Mouse (Mus musculus) intestine, embryonic 15.5 days (tissue): ENCODE measurements around the gene Hist2h2be. TPM values are rescaled to one million over a fixed set of nuclear protein-coding genes. Genes with fewer than 3 reads are reported as not detected.
"Not testable (repeated sequence)": the region's sequence is repeated elsewhere in the genome, so short reads cannot be mapped to it uniquely, and the experiment has no call there.

Source experiments
- ATAC-seq: fragments of 200-750 bp; cut with Nextera tagmentation; 2 replicates; pipeline ENCODE4 v1.8.0; 2017; ENCODE audit warnings: moderate TSS enrichment, moderate library complexity
- H3K27ac ChIP-seq: fragments of 300-500 bp; sonication (generic); 2 replicates; pipeline ENCODE4 v1.5.1; 2015; ENCODE audit warnings: mild to moderate bottlenecking, inconsistent platforms
- H3K27me3 ChIP-seq: fragments of 300-500 bp; sonication (generic); replicated peaks from 2 replicates; pipeline ENCODE4 v1.6.1; 2015; ENCODE audit warnings: inconsistent platforms
- H3K36me3 ChIP-seq: fragments of 300-500 bp; sonication (generic); 2 replicates; pipeline ENCODE4 v1.6.1; 2015; ENCODE audit warnings: inconsistent platforms
- H3K4me1 ChIP-seq: fragments of 300-500 bp; sonication (generic); replicated peaks from 2 replicates; pipeline ENCODE4 v1.6.1; 2015; ENCODE audit warnings: inconsistent platforms
- H3K4me2 ChIP-seq: fragments of 300-500 bp; sonication (generic); replicated peaks from 2 replicates; pipeline ENCODE4 v1.6.1; 2015; ENCODE audit warnings: mild to moderate bottlenecking, inconsistent platforms
- H3K4me3 ChIP-seq: fragments of 300-500 bp; sonication (generic); replicated peaks from 2 replicates; pipeline ENCODE4 v1.5.1; 2015; ENCODE audit warnings: inconsistent platforms
- H3K9ac ChIP-seq: fragments of 300-500 bp; sonication (generic); 2 replicates; pipeline ENCODE4 v1.6.1; 2015; ENCODE audit warnings: inconsistent platforms
- H3K9me3 ChIP-seq: fragments of 300-500 bp; sonication (generic); 2 replicates; pipeline ENCODE4 v1.6.1; 2016; ENCODE audit warnings: inconsistent platforms
- WGBS: fragments of 180-500 bp; shearing (Covaris S2); methylation state at CpG from one replicate; pipeline ENCODE4 v1.1.7; 2015; 5-methylcytosine and 5-hydroxymethylcytosine counted together
- polyA plus RNA-seq: library from polyadenylated mRNA; unstranded; fragments of >200 nt; fragmentation: Nextera tagmentation; extraction: Ambion mirVana; gene quantifications from 2 replicates; pipeline ENCODE4 v1.2.1, GENCODE M21; 2015

Gene Hist2h2be
- polyA plus RNA-seq, 1 experiment from 2014 or later = 7.1 TPM

DNA sequence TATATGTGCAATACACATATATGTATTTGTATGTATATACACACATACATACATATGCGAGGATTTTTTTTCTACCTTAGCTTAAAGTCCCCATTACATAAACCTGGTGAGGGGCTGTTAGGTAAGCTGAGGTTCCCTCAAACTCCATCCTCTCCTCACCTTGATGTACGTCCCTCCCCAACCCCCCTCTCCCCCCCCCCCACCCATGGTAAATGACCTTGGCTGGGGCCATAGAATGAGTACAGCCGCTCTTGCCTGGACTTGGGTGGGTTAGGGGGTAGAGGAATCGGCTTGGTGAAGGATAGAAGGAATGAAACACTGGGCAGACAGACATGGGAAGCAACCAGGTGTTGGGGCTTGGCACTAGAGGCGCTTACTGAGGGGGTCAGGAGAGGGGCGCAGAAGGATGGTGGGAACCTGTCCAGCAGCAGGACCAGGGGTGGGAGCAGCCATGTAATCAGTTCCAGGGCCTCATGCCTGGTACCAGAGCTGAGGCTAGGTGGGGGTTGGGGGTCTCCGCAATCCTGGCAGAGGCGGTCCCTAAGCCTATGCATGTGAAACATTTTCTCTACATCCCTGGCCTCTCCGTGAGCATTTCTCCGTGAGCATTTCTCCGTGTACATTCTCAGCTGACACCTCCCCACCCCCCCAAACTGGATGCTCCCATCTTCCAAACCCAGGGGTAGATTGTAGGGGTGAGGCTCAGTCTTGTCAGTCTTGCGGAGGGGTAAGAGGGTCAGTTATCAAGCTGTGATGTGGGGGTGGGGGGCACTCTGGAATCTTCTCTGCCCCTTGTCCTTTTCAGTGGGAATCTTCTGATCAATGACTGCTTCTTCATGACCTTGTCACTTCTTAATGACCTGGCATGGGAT lies 39.2 kb upstream of the Hist2h2be start:
- WGBS = 37% methylated on average over 12 of the region's 12 CpGs

DNA sequence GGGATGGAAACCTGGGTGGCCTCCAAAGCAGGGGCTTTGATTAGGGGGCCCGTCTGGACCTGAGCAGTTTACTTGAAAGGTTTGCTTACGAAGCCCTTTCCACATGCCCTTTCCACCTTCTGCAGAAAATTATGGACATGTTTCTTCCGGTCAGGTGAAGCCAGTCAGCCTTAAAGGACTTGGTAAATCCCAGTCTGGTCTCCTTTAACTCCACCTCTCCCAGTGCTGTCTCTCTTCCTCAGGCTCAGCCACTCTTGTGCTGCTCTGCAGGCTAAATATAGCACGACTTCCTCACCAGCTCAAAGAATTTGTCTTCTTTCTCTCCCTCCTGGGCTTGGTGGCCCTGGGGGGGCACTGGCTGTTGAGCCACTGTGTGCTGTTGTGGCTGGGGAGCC lies 38.5 kb upstream of the Hist2h2be start:
- 32% methylated on average over 4 of the region's 4 CpGs for WGBS
- peak overlapping the region; percentile 82 for H3K4me2 ChIP-seq
- H3K9ac ChIP-seq = no peak overlapping the region
- peaks cover 2% of the 10 kb centered on the region for H3K36me3 ChIP-seq
- H3K27ac ChIP-seq = peak overlapping the region; percentile 23; the same call in 1 of the 2 replicates
- H3K9me3 ChIP-seq = no peaks in the 10 kb centered on the region
- H3K4me1 ChIP-seq = peaks cover 21% of the 10 kb centered on the region
- H3K4me3 ChIP-seq = no peak overlapping the region
- ATAC-seq = no peak
- no peaks in the 10 kb centered on the region for H3K27me3 ChIP-seq

More for the DNA sequence above, 39.2 kb upstream of the Hist2h2be start:
- Histone ChIP-seq H3K36me3 (peaks cover 5% of the 10 kb centered on the region), H3K9ac (no peak overlapping the region; the same call in 1 of the 2 replicates), H3K4me3 (peak overlapping the region; percentile 48), H3K27me3 (no peaks in the 10 kb centered on the region), H3K4me1 (peaks cover 21% of the 10 kb centered on the region), H3K27ac (no peak overlapping the region), H3K4me2 (peak overlapping the region; percentile 82), H3K9me3 (no peaks in the 10 kb centered on the region)
- ATAC-seq = peak; percentile 50; the same call in 1 of the 2 replicates

DNA sequence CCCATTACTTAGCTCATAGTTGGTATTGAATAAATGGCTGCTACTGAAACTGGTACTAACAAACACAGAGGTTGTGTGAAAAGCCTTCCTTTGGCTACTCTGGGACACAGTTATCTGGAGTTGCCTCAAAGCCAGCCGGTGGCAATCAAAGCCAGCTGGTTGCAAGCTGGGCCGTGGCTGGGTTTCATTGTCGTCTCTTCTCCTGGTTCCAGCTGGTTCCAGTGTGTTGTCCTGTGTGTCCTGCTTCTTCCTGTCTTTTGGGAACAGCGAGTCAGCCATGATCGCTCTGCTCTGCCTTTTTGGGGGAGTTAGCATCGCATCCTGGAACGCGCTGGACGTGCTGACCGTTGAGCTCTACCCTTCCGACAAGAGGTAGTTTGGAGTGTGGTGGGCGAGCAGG lies 27.9 kb upstream of the Hist2h2be start:
- ATAC-seq = no peak
- no peaks in the 10 kb centered on the region for H3K36me3 ChIP-seq
- H3K27me3 ChIP-seq = no peaks in the 10 kb centered on the region
- no peak overlapping the region for H3K4me2 ChIP-seq
- no peak overlapping the region for H3K4me3 ChIP-seq
- peaks cover 6% of the 10 kb centered on the region for H3K4me1 ChIP-seq
- no peak overlapping the region for H3K27ac ChIP-seq
- WGBS = 68% methylated on average over 12 of the region's 12 CpGs
- no peaks in the 10 kb centered on the region for H3K9me3 ChIP-seq
- no peak overlapping the region for H3K9ac ChIP-seq

DNA sequence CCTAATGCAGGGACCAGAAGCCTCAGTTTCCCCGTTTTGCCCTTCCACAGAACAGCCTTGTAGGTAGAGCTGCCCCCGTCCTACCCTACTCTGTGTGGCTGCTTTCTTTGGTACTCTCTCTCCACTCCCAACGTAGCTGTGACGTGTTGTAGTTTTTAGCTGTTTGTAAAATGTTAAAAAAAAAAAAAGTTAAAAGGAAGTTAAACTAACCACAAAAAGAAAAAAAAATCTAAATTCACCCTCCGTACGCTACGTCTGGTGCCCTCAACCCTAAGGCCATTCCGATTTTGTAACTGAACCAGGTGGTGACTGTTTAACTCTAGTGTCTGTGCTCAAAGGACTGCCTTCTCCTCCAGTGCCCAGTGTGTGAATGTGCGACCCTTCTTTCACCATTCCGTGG lies 26.0 kb upstream of the Hist2h2be start:
- Histone ChIP-seq H3K4me3 (no peak overlapping the region), H3K4me2 (no peak overlapping the region), H3K4me1 (peaks cover 6% of the 10 kb centered on the region), H3K36me3 (no peaks in the 10 kb centered on the region), H3K9ac (no peak overlapping the region), H3K27me3 (no peaks in the 10 kb centered on the region), H3K9me3 (no peaks in the 10 kb centered on the region), H3K27ac (no peak overlapping the region)
- no peak for ATAC-seq
- WGBS = 88% methylated on average over 10 of the region's 10 CpGs

- no peak for ATAC-seq
- Histone ChIP-seq H3K9ac (no peak overlapping the region), H3K4me1 (peaks cover 6% of the 10 kb centered on the region), H3K4me2 (0 out of 2 replicates have a peak overlapping the region, but pooled peaks have one; percentile 95), H3K9me3 (no peaks in the 10 kb centered on the region), H3K4me3 (no peak overlapping the region), H3K27me3 (no peaks in the 10 kb centered on the region), H3K27ac (no peak overlapping the region), H3K36me3 (no peaks in the 10 kb centered on the region)
- 91% methylated on average over 11 of the region's 11 CpGs for WGBS
These were observed 25.2 kb upstream of the Hist2h2be start for GRCm38 (mm10) chr3:96195616-96196313.

DNA sequence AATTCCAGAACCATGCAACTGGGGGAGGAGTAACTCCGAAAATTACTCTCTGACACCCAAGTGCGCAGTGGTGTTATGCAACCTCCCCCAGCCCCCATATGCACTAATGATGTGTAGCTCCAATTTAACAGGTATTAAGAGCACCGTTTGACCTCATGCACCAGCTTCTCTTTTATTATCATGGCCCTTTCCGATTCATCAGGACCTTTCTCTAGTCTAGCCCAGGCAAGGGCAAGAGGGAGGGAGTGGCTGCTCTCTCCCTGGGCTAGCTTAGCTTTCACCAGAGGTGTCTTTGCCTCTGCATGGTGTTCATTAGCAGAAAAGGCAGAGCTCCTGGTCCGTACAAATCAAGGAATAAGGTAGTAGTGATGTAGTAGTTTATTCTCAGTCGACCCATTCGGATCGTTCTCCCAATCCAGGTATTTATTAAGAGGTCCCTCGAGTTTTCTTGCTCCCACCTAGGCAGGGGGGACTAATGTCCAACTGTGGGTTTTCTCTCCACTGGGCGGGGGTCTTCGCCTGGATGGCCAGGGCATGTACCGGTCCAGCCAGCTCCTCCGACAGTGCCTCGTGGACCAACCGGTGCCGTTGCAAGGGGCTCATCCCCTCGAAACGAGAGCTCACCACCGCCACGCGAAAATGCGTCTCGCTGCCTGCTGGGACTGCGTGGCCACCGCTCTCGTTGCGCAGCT lies 24.3 kb upstream of the Hist2h2be start:
- Histone ChIP-seq H3K9me3 (no peaks in the 10 kb centered on the region), H3K4me2 (peak overlapping the region; percentile 95), H3K27ac (peak overlapping the region; percentile 90), H3K4me3 (peak overlapping the region; percentile 61), H3K4me1 (peaks cover 6% of the 10 kb centered on the region), H3K27me3 (no peaks in the 10 kb centered on the region), H3K9ac (peak overlapping the region; percentile 82), H3K36me3 (no peaks in the 10 kb centered on the region)
- 19% methylated on average over 27 of the region's 27 CpGs for WGBS
- ATAC-seq = no peak; the same call in 1 of the 2 replicates

GRCm38 (mm10) chr3:96197129-96197749 lies 23.7 kb upstream of the Hist2h2be start:
- peaks cover 6% of the 10 kb centered on the region for H3K4me1 ChIP-seq
- peak overlapping the region; percentile 82 for H3K9ac ChIP-seq
- H3K27me3 ChIP-seq = no peaks in the 10 kb centered on the region
- peak overlapping the region; percentile 90 for H3K27ac ChIP-seq
- H3K36me3 ChIP-seq = no peaks in the 10 kb centered on the region
- no peaks in the 10 kb centered on the region for H3K9me3 ChIP-seq
- under 1% methylated on average over 50 of the region's 50 CpGs for WGBS
- ATAC-seq = peak; percentile 96
- H3K4me3 ChIP-seq = peak overlapping the region; percentile 61
- H3K4me2 ChIP-seq = peak overlapping the region; percentile 95

DNA sequence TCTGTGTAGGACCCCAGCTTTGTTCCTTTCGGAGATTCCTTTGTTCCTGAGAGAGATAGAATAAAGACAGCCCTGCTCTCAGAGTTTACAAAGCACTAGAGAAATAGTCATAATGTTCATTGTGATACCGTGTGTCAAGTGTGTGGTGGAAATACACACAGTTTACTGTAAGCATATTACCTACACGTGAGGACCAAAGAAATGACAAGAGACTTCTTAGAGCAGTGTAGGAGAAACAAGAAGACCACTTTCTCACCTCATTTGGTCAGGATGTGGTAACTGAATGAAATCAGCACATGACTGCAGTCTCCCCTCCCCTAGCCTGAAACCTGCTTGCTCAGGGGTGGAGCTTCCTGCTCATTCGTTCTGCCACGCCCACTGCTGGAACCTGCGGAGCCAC lies 22.7 kb upstream of the Hist2h2be start:
- peak overlapping the region; percentile 61 for H3K4me3 ChIP-seq
- H3K9me3 ChIP-seq = no peaks in the 10 kb centered on the region
- peak overlapping the region; percentile 95 for H3K4me2 ChIP-seq
- H3K9ac ChIP-seq = peak overlapping the region; percentile 18; the same call in 1 of the 2 replicates
- peaks cover 6% of the 10 kb centered on the region for H3K4me1 ChIP-seq
- no peaks in the 10 kb centered on the region for H3K36me3 ChIP-seq
- ATAC-seq = peak; percentile 42
- H3K27me3 ChIP-seq = no peaks in the 10 kb centered on the region
- H3K27ac ChIP-seq = peak overlapping the region; percentile 19
- WGBS = 4% methylated on average over 6 of the region's 6 CpGs

DNA sequence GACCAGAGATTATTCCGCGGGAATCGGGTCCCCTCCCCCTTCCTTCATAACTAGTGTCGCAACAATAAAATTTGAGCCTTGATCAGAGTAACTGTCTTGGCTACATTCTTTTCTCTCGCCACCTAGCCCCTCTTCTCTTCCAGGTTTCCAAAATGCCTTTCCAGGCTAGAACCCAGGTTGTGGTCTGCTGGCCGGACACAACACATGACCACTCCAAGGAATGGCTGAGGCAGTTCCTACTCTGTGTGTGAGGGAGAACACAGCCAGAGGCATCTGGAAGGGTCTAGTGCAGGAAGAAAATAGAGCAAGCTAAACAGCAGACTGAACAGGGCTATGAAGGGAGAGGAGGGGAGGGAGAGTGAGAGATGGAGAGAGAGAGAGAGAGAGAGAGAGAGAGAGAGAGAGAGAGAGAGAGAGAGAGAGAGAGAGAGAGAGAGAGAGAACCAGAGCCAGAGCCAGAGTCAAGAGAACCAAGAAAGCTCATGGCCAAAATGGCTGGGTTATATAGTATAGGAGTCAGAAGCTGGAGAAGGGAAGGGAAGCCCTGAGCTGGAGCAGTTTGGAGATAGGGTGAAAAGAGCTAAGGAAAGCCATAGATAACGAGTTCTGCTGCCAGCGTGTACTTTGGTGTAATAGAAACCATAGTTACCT lies 22.2 kb upstream of the Hist2h2be start:
- H3K4me2 ChIP-seq = 0 out of 2 replicates have a peak overlapping the region, but pooled peaks have one; percentile 95
- 26% methylated on average over 7 of the region's 8 CpGs for WGBS
- not testable (repeated sequence) for H3K9me3 ChIP-seq, H3K4me1 ChIP-seq, H3K9ac ChIP-seq, H3K36me3 ChIP-seq, H3K4me3 ChIP-seq, H3K27ac ChIP-seq, ATAC-seq, H3K27me3 ChIP-seq

GRCm38 (mm10) chr3:96199731-96200130 lies 21.2 kb upstream of the Hist2h2be start:
- no peak overlapping the region for H3K4me3 ChIP-seq
- WGBS = 73% methylated on average over 2 of the region's 2 CpGs
- H3K36me3 ChIP-seq = no peaks in the 10 kb centered on the region
- no peak for ATAC-seq
- no peak overlapping the region for H3K27ac ChIP-seq
- H3K9ac ChIP-seq = no peak overlapping the region
- peaks cover 6% of the 10 kb centered on the region for H3K4me1 ChIP-seq
- no peaks in the 10 kb centered on the region for H3K27me3 ChIP-seq
- H3K9me3 ChIP-seq = no peaks in the 10 kb centered on the region
- no peak overlapping the region for H3K4me2 ChIP-seq

GRCm38 (mm10) chr3:96207819-96208218 lies 13.1 kb upstream of the Hist2h2be start:
- no peak overlapping the region for H3K27ac ChIP-seq
- H3K9ac ChIP-seq = no peak overlapping the region
- no peaks in the 10 kb centered on the region for H3K27me3 ChIP-seq
- no peak overlapping the region for H3K4me3 ChIP-seq
- 71% methylated on average over 3 of the region's 3 CpGs for WGBS
- no peaks in the 10 kb centered on the region for H3K36me3 ChIP-seq
- no peaks in the 10 kb centered on the region for H3K9me3 ChIP-seq
- H3K4me1 ChIP-seq = no peaks in the 10 kb centered on the region
- no peak overlapping the region for H3K4me2 ChIP-seq
- ATAC-seq = no peak
